In genomic region chr16:42781096-42782071, GRCm38 (mm10) we compare ENCODE assay signal across 8 mouse cellular contexts.
DNase-seq lines count a peak whose midpoint lies in the region; ATAC-seq and TF ChIP-seq lines count a peak whose summit lies in the region.

No protein-coding gene starts in this region.

- TF ChIP-seq CTCF in thymus, adult 2 months (IDR thresholded peaks at IDR 0.05; ENCODE audit: borderline replicate concordance, control insufficient read depth, extremely low read depth, insufficient read depth, low read length, poor library complexity): no peak

- peak; percentile 85 for ATAC-seq in heart, embryonic 16.5 days (replicated peaks; ENCODE audit: extremely low read depth, insufficient read depth, low FRiP score)
- peak; percentile 90 for ATAC-seq in midbrain, embryonic 11.5 days (ENCODE audit: low FRiP score)

- no peak overlapping the region for H3K4me3 ChIP-seq in heart, embryonic 16.5 days (ENCODE audit: low read length)
- no peak overlapping the region for H3K4me3 ChIP-seq in midbrain, embryonic 11.5 days (ENCODE audit: low read depth, low read length)
- no peak overlapping the region for H3K4me3 ChIP-seq in thymus, adult 2 months (ENCODE audit: control insufficient read depth, insufficient read depth, low read length)

- H3K36me3 ChIP-seq in heart, embryonic 16.5 days (ENCODE audit: control insufficient read depth, insufficient read depth): no peaks in the 10 kb centered on the region
- H3K36me3 ChIP-seq in midbrain, embryonic 11.5 days (ENCODE audit: control insufficient read depth, insufficient read depth, low read length): no peaks in the 10 kb centered on the region
- H3K36me3 ChIP-seq in thymus, adult 2 months (ENCODE audit: control insufficient read depth, insufficient read depth, low read length): no peaks in the 10 kb centered on the region

- no peaks in the 10 kb centered on the region for H3K27me3 ChIP-seq in heart, embryonic 16.5 days (ENCODE audit: control insufficient read depth, insufficient read depth, low read length)
- no peaks in the 10 kb centered on the region; the same call in 1 of the 2 replicates for H3K27me3 ChIP-seq in midbrain, embryonic 11.5 days (ENCODE audit: control insufficient read depth, insufficient read depth, low read length)
- H3K27me3 ChIP-seq in thymus, adult 2 months (ENCODE audit: control insufficient read depth, insufficient read depth, low read length): no peaks in the 10 kb centered on the region

- H3K4me1 ChIP-seq in heart, embryonic 16.5 days (ENCODE audit: control insufficient read depth, insufficient read depth, low read length): peaks cover 23% of the 10 kb centered on the region
- peaks cover 12% of the 10 kb centered on the region for H3K4me1 ChIP-seq in midbrain, embryonic 11.5 days (ENCODE audit: control insufficient read depth, insufficient read depth, low read length)
- no peaks in the 10 kb centered on the region for H3K4me1 ChIP-seq in thymus, adult 2 months (replicated peaks; ENCODE audit: control insufficient read depth, insufficient read depth, low read length)

- 9% methylated on average over 12 of the region's 12 CpGs for WGBS in heart, embryonic 16.5 days
- 4% methylated on average over 12 of the region's 12 CpGs for WGBS in midbrain, embryonic 11.5 days
- WGBS in thymus, adult 2 months: 53% methylated on average over 12 of the region's 12 CpGs

- 0 out of 2 replicates have a peak overlapping the region, but pooled peaks have one; percentile 25 for H3K9ac ChIP-seq in heart, embryonic 16.5 days (ENCODE audit: low read length)
- peak overlapping the region; percentile 49; the same call in 1 of the 2 replicates for H3K9ac ChIP-seq in midbrain, embryonic 11.5 days (ENCODE audit: low read length)

- H3K4me2 ChIP-seq in heart, embryonic 16.5 days (ENCODE audit: low read depth, low read length): peak overlapping the region; percentile 44
- H3K4me2 ChIP-seq in midbrain, embryonic 11.5 days: peak overlapping the region; percentile 1; the same call in 1 of the 2 replicates

- no peak for TF ChIP-seq POLR2A in thymus, adult 2 months (IDR thresholded peaks at IDR 0.05; ENCODE audit: control insufficient read depth, extremely low read depth, insufficient read depth, low read length, poor library complexity)

- DNase-seq in adrenal gland, adult 2 months: peak; percentile 12
- DNase-seq in adrenal gland, postnatal 25 days: no peak
- peak; percentile 98 for DNase-seq in R1 (ENCODE audit: low read depth, low spot score)
- peak; percentile 97 for DNase-seq in midbrain, embryonic 11.5 days (ENCODE audit: low spot score, missing footprints)
- DNase-seq in thymus, adult 2 months: no peak
- no peak for DNase-seq in ovary, postnatal 36 days (ENCODE audit: low spot score)
- DNase-seq in right cerebral cortex, adult 2 months (ENCODE audit: low spot score in 2 of 2): no peak

- peak overlapping the region; percentile 81 for H3K27ac ChIP-seq in heart, embryonic 16.5 days (ENCODE audit: low read length)
- peak overlapping the region; percentile 86 for H3K27ac ChIP-seq in midbrain, embryonic 11.5 days (ENCODE audit: low read depth, low read length)
- H3K27ac ChIP-seq in thymus, adult 2 months (ENCODE audit: control insufficient read depth, insufficient read depth, low read length): no peak overlapping the region

- no peaks in the 10 kb centered on the region for H3K9me3 ChIP-seq in heart, embryonic 16.5 days (replicated peaks; ENCODE audit: control insufficient read depth, low read length)
- H3K9me3 ChIP-seq in midbrain, embryonic 11.5 days (ENCODE audit: control insufficient read depth, low read length): no peaks in the 10 kb centered on the region

Comparison
In these comparisons a context has a peak if more than half of its experiments do, and no peak if none do; other contexts are left out.
1. DNase-seq: peak in adrenal gland, adult 2 months (single experiment), R1 (single experiment) and midbrain, embryonic 11.5 days (single experiment); none in adrenal gland, postnatal 25 days (single experiment), thymus, adult 2 months (single experiment), ovary, postnatal 36 days (single experiment) and right cerebral cortex, adult 2 months (0 of 2).